Mouse (Mus musculus) spleen, adult 12 weeks (tissue): ENCODE data around the gene Cacng1.

Source experiments
- DNase-seq: peaks from one replicate; pipeline ENCODE4 v3.0.0; 2022; ENCODE audit warnings: low spot score

Gene Cacng1

GRCm38 (mm10) chr11:107655538-107655937, 60.8 kb downstream of the Cacng1 start:
- no peak for DNase-seq
